Mouse (Mus musculus) bone marrow macrophage, adult 2 months (primary cell): ENCODE data around the gene Tgm3. TPM values are rescaled to one million over a fixed set of nuclear protein-coding genes. Genes with fewer than 3 reads are reported as not detected.

Experiments used
- H3K27ac ChIP-seq: 2 replicates; pipeline ENCODE4 v1.5.1; 2012; ENCODE audit warnings: low read depth, low read length; ENCODE audit not compliant: insufficient read depth
- H3K4me1 ChIP-seq: 2 replicates; pipeline ENCODE4 v1.6.1; 2012; ENCODE audit warnings: low read length; ENCODE audit not compliant: control insufficient read depth, insufficient read depth
- H3K4me3 ChIP-seq: 2 replicates; pipeline ENCODE4 v1.5.1; 2012; ENCODE audit warnings: mild to moderate bottlenecking, low read length, moderate library complexity; ENCODE audit not compliant: insufficient read depth
- CTCF ChIP-seq: IDR thresholded peaks from 2 replicates; pipeline ENCODE4 v1.5.1; 2012; ENCODE audit warnings: low read depth, mild to moderate bottlenecking, low read length, moderate library complexity
- POLR2A ChIP-seq: IDR thresholded peaks from 2 replicates; pipeline ENCODE4 v1.6.1; 2012; ENCODE audit warnings: mild to moderate bottlenecking, low read depth, low read length, borderline replicate concordance
- polyA plus RNA-seq: library from polyadenylated mRNA; stranded (reverse); fragments of >200 nt; gene quantifications from 2 replicates; pipeline ENCODE4 v1.2.4, GENCODE M21; 2012; ENCODE audit not compliant: missing spikeins, insufficient read depth, insufficient read length

The Tgm3 gene
- polyA plus RNA-seq, result not detected in 2 replicates

GRCm38 (mm10) chr2:130012026-130012425 is at the start of gene Tgm3:
Gene Tgm3 (plus strand): TSS chr2:130012349.
- Histone ChIP-seq H3K4me1 (no peaks in the 10 kb centered on the region), H3K27ac (no peak within 1 kb of the TSS), H3K4me3 (no peak within 1 kb of the TSS)
- TF ChIP-seq CTCF (no peak), POLR2A (no peak)

- no peak overlapping the region for H3K4me3 ChIP-seq
- no peaks in the 10 kb centered on the region for H3K4me1 ChIP-seq
- TF ChIP-seq POLR2A (no peak), CTCF (no peak)
- no peak overlapping the region for H3K27ac ChIP-seq
Measured at GRCm38 (mm10) chr2:129980608-129981007, 31.5 kb upstream of the Tgm3 start.

- no peaks in the 10 kb centered on the region for H3K4me1 ChIP-seq
- no peak overlapping the region for H3K27ac ChIP-seq
- TF ChIP-seq POLR2A (no peak), CTCF (no peak)
- H3K4me3 ChIP-seq, result no peak overlapping the region
Measured at GRCm38 (mm10) chr2:129987527-129988045, 24.6 kb upstream of the Tgm3 start.

- no peaks in the 10 kb centered on the region for H3K4me1 ChIP-seq
- TF ChIP-seq POLR2A (no peak), CTCF (no peak)
- H3K4me3 ChIP-seq, result no peak overlapping the region
- H3K27ac ChIP-seq, result no peak overlapping the region
Measured at GRCm38 (mm10) chr2:129989646-129990045, 22.5 kb upstream of the Tgm3 start.

- H3K27ac ChIP-seq, result no peak overlapping the region
- TF ChIP-seq CTCF, result no peak
- no peak for TF ChIP-seq POLR2A
- H3K4me3 ChIP-seq, result no peak overlapping the region
Measured at GRCm38 (mm10) chr2:129994468-129994867, 17.7 kb upstream of the Tgm3 start.

GRCm38 (mm10) chr2:129998476-129998875 is 13.7 kb upstream of the Tgm3 start:
- TF ChIP-seq CTCF (no peak), POLR2A (no peak)
- H3K27ac ChIP-seq, result no peak overlapping the region
- no peak overlapping the region for H3K4me3 ChIP-seq
- H3K4me1 ChIP-seq, result no peaks in the 10 kb centered on the region

More at GRCm38 (mm10) chr2:129994468-129994867, 17.7 kb upstream of the Tgm3 start:
- H3K4me1 ChIP-seq, result no peaks in the 10 kb centered on the region

DNA sequence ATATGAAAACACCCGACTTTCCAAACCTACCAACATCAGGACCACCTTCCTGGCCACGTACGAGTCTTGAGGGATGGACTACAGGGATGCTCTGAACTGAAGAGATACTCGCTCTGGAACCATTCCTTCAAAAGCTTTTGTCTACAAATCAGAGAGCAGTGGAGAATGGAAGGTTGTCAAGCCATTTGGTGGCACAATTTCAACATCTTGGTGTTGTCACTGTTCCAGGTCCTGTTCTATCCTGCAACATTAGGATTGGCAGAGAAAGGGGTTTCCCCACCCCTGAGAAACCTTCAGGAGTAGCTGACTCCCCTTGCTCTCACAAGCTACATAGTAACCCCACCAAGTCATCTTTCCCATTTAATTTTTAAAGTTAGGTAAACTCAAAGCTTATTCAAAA is 12.9 kb upstream of the Tgm3 start:
- Histone ChIP-seq H3K4me1 (no peaks in the 10 kb centered on the region), H3K4me3 (no peak overlapping the region), H3K27ac (no peak overlapping the region)
- TF ChIP-seq POLR2A (no peak), CTCF (no peak)

DNA sequence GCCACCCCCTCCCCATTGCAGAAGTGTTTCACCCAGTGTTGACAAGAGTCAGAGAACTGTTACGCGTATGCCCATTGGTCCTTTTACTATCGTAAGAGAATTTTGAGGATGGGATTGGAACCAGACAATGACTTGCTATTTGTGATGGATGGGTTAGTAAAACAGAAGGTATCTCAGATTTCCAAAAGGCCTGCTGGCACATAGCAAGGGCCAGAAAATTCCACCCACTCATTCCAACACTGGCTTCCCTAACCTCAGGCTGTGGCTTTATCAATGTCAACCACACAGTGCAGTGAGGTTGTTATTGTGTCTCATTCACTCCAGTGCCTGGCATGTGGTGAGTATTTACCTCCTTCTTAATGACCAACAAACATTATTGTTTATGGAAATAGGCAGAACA is 11.5 kb upstream of the Tgm3 start:
- TF ChIP-seq POLR2A (no peak), CTCF (no peak)
- no peak overlapping the region for H3K27ac ChIP-seq
- H3K4me1 ChIP-seq, result no peaks in the 10 kb centered on the region
- no peak overlapping the region for H3K4me3 ChIP-seq

DNA sequence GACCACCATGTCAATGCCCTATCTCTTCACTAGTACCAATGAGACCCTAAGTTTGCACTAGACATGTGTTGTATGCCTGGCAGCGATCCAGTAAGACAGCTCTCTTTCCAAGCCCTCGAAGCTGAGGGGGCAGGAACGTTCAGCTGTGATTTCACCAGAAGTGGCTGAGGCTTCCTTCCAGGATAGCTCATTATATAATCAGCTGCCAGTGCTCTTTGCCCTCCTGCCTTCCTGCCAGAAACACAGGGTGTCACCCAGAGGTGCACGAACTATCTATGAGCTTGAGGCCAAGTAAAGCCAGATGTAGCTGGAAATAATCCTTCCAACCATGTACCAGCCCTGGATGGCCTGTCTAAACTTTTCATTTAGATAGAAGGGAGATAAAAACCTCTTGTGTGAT is 8.1 kb upstream of the Tgm3 start:
- TF ChIP-seq POLR2A, result no peak
- TF ChIP-seq CTCF, result no peak

DNA sequence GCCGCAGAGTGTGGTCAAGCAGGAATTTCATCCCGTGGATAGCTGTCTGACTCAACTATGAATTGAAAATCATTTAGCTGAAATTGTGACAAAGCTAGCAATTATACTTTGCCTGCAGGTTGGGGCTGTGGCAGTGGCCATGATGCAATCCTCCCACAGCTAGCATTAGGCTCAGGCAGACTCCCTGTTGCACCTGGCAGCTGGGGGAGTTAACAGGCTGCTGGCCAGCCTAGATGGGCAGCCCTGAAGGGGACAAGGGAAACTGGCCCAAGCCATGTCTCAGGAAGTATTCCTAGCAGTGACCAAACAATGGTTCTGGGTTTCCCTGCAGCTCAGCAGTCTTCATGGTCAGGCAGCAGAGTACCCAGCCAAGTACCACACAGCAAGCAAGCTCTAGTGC is 2.8 kb upstream of the Tgm3 start:
- TF ChIP-seq POLR2A (no peak), CTCF (no peak)
- Histone ChIP-seq H3K27ac (no peak overlapping the region), H3K4me3 (no peak overlapping the region), H3K4me1 (no peaks in the 10 kb centered on the region)

More for the DNA sequence above, 8.1 kb upstream of the Tgm3 start:
- Histone ChIP-seq H3K27ac (no peak overlapping the region), H3K4me1 (no peaks in the 10 kb centered on the region), H3K4me3 (no peak overlapping the region)
